Mouse (Mus musculus) ES-E14 (cell line): ENCODE data around the gene Neurod1. TPM values are rescaled to one million over a fixed set of nuclear protein-coding genes. Genes with fewer than 3 reads are reported as not detected.

Experiments used
- DNase-seq: peaks from one replicate; pipeline ENCODE4 v3.0.0-alpha.2; 2013; ENCODE audit warnings: low read depth, low spot score
- H3K27ac ChIP-seq: 2 replicates; pipeline ENCODE4 v1.5.1; 2012; ENCODE audit warnings: low read depth, mild to moderate bottlenecking, low read length, moderate library complexity, mixed read lengths; ENCODE audit not compliant: poor library complexity, insufficient read depth, severe bottlenecking
- H3K36me3 ChIP-seq: 2 replicates; pipeline ENCODE4 v1.6.1; 2012; ENCODE audit warnings: mild to moderate bottlenecking, low read length, moderate library complexity, mixed read lengths; ENCODE audit not compliant: control insufficient read depth, poor library complexity, insufficient read depth, severe bottlenecking
- H3K4me1 ChIP-seq, 2 experiments: fragments of 150-350 bp in 1 of 2; sonication (generic) in 1 of 2; 2 replicates each; pipeline ENCODE4 v1.6.1; 2012; ENCODE audit warnings: low read length in 2 of 2, mild to moderate bottlenecking in 1 of 2, mixed read lengths in 1 of 2; ENCODE audit not compliant: control insufficient read depth in 2 of 2, insufficient read depth in 2 of 2, poor library complexity in 1 of 2
- H3K4me3 ChIP-seq, 2 experiments: fragments of 150-350 bp in 1 of 2; sonication (generic) in 1 of 2; 2 replicates each; pipeline ENCODE4 v1.5.1; 2012; ENCODE audit warnings: low read length in 2 of 2, low read depth in 1 of 2, mild to moderate bottlenecking in 1 of 2, mixed read lengths in 1 of 2; ENCODE audit not compliant: insufficient read depth in 1 of 2, poor library complexity in 1 of 2, severe bottlenecking in 1 of 2
- H3K9ac ChIP-seq: 2 replicates; pipeline ENCODE4 v1.6.1; 2012; ENCODE audit warnings: low read depth, mild to moderate bottlenecking, low read length, mixed read lengths; ENCODE audit not compliant: poor library complexity, insufficient read depth, severe bottlenecking
- H3K9me3 ChIP-seq: fragments of 150-350 bp; sonication (generic); 2 replicates; pipeline ENCODE4 v1.6.1; 2012; ENCODE audit warnings: low read depth, mild to moderate bottlenecking, low read length; ENCODE audit not compliant: control insufficient read depth, insufficient read depth
- CHD2 ChIP-seq: IDR thresholded peaks from 2 replicates; pipeline ENCODE4 v1.6.1; 2014; ENCODE audit warnings: mild to moderate bottlenecking, low read depth, low read length, inconsistent platforms
- HCFC1 ChIP-seq: IDR thresholded peaks from 2 replicates; pipeline ENCODE4 v1.6.1; 2012; ENCODE audit warnings: low read length, inconsistent platforms, borderline replicate concordance; ENCODE audit not compliant: insufficient read depth
- MAFK ChIP-seq: IDR thresholded peaks from 2 replicates; pipeline ENCODE4 v1.6.1; 2014; ENCODE audit warnings: mild to moderate bottlenecking, low read depth, low read length, inconsistent platforms; ENCODE audit not compliant: insufficient read depth
- ZC3H11A ChIP-seq: IDR thresholded peaks from 2 replicates; pipeline ENCODE4 v1.6.1; 2012; ENCODE audit warnings: low read depth, mild to moderate bottlenecking, inconsistent platforms, low read length, borderline replicate concordance
- ZNF384 ChIP-seq: IDR thresholded peaks from 2 replicates; pipeline ENCODE4 v1.6.1; 2012; ENCODE audit warnings: low read depth, low read length, inconsistent platforms
- in situ Hi-C, 2 experiments: fragments of 600-800 bp; cut with MboI; formaldehyde crosslinking; loops; one replicate each; pipeline ENCODE4 v1.15.1; 2025; ENCODE audit warnings: low sequenced_read_pairs in 2 of 2, inconsistent platforms in 1 of 2; ENCODE audit not compliant: unreplicated experiment in 2 of 2
- total RNA-seq: library from RNA; depleted of rRNA; stranded (reverse); fragments of 300-350 nt; gene quantifications from 2 replicates; pipeline ENCODE4 v1.2.3, GENCODE M21; 2012; rRNA removed

Gene Neurod1
- total RNA-seq, 1 experiment: 1.3 TPM

GRCm38 (mm10) chr2:79405661-79406405, 50.7 kb downstream of the Neurod1 start:
- Histone ChIP-seq H3K4me1 (no peaks in the 10 kb centered on the region), H3K27ac (no peak overlapping the region), H3K4me3 (no peak overlapping the region), H3K9ac (no peak overlapping the region), H3K9me3 (no peaks in the 10 kb centered on the region), H3K36me3 (no peaks in the 10 kb centered on the region)
- DNase-seq: no peak
- in situ Hi-C loops: no loop called here
- no peak for TF ChIP-seq HCFC1
- no peak for TF ChIP-seq ZC3H11A
- no peak for TF ChIP-seq CHD2
- TF ChIP-seq MAFK: no peak
- no peak for TF ChIP-seq ZNF384

Other genes with a start within 250 kb of the Neurod1 start
- gene Itga4, start 201.3 kb downstream of the Neurod1 start, total RNA-seq: 0.48 and 1.2 TPM in 2 replicates
- 1.4 and 4.8 TPM in 2 replicates for gene Cerkl, start within 50 bp of the Neurod1 start, total RNA-seq
- gene Itprid2, start 178.6 kb upstream of the Neurod1 start, total RNA-seq: 12.1 and 14.6 TPM in 2 replicates